Mouse (Mus musculus) testis, adult 2 months (tissue): ENCODE results near the gene Atp2b2.

Source experiments
- CTCF ChIP-seq: fragments of 200-500 bp; IDR thresholded peaks from 2 replicates; pipeline ENCODE4 v1.5.1; 2012; ENCODE audit warnings: low read depth, mild to moderate bottlenecking, inconsistent platforms, low read length, moderate library complexity; ENCODE audit not compliant: control insufficient read depth, insufficient read depth, insufficient replicate concordance
- POLR2A ChIP-seq: fragments of 200-500 bp; IDR thresholded peaks from 2 replicates; pipeline ENCODE4 v1.6.1; 2012; ENCODE audit warnings: low read depth, mild to moderate bottlenecking, inconsistent platforms, low read length, moderate library complexity; ENCODE audit not compliant: control insufficient read depth

- TF ChIP-seq POLR2A (no peak), CTCF (no peak)
Measured at GRCm38 (mm10) chr6:114074929-114075328, 32.5 kb upstream of the Atp2b2 start.
